Mouse (Mus musculus) 3T3-L1 (cell line): ENCODE measurements around the gene Srrt.

Experiments used
- DNase-seq: peaks from one replicate; pipeline ENCODE4 v3.0.0-alpha.2; 2015; ENCODE audit warnings: low read depth, low spot score

The Srrt gene

GRCm38 (mm10) chr5:137264787-137265186 lies 42.7 kb downstream of the Srrt start:
- DNase-seq: no peak

GRCm38 (mm10) chr5:137263897-137264720 lies 43.4 kb downstream of the Srrt start:
- DNase-seq: no peak
